ENCODE assay signal across 8 mouse cellular contexts in the genomic region with DNA sequence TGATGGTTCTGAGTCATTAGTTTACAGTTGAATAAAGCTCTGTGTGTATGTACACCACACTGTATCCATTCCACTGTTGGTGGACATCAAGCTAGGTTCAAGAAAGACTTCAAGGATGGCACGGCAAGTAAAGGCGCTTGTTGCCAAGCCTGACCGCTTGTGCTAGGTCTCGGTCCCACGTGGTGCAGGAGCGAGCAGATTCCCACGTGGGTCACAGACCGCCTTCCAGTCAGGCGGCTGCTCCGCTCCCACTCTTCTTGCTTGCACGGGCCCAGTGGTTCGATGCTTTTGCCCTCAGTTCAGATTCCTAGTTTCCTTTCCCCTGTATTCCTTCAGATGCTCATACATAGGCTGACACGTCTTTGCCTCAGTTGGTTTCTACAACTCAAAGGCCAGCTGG. TPM values are rescaled to one million over a fixed set of nuclear protein-coding genes. Genes with fewer than 3 reads are reported as not detected.
DNase-seq lines count a peak whose midpoint lies in the region; ATAC-seq and TF ChIP-seq lines count a peak whose summit lies in the region.

No protein-coding gene starts in this region.

- H3K4me2 ChIP-seq in forebrain, embryonic 11.5 days (ENCODE audit: low read depth, low read length, severe bottlenecking) = peak overlapping the region; percentile 63; the same call in 1 of the 2 replicates
- peak overlapping the region; percentile 79 for H3K4me2 ChIP-seq in liver, embryonic 12.5 days

- no peaks in the 10 kb centered on the region for H3K27me3 ChIP-seq in erythroblast, embryonic 14.5 days (ENCODE audit: control insufficient read depth)
- no peaks in the 10 kb centered on the region for H3K27me3 ChIP-seq in E14TG2a.4 (ENCODE audit: insufficient read depth, low read length)
- no peaks in the 10 kb centered on the region for H3K27me3 ChIP-seq in forebrain, embryonic 11.5 days (ENCODE audit: control insufficient read depth, insufficient read depth, low read length)
- H3K27me3 ChIP-seq in liver, embryonic 12.5 days (replicated peaks) = no peaks in the 10 kb centered on the region

- H3K4me3 ChIP-seq in erythroblast, embryonic 14.5 days (replicated peaks) = peak overlapping the region; percentile 79
- peak overlapping the region; percentile 99 for H3K4me3 ChIP-seq in E14TG2a.4 (replicated peaks; ENCODE audit: low read length)
- peak overlapping the region; percentile 96; the same call in 1 of the 2 replicates for H3K4me3 ChIP-seq in forebrain, embryonic 11.5 days (ENCODE audit: low read depth, low read length)
- H3K4me3 ChIP-seq in liver, embryonic 12.5 days = peak overlapping the region; percentile 88

- no peak overlapping the region for H3K27ac ChIP-seq in forebrain, embryonic 11.5 days (ENCODE audit: low read depth, low read length)
- H3K27ac ChIP-seq in liver, embryonic 12.5 days = no peak overlapping the region

- H3K4me1 ChIP-seq in erythroblast, embryonic 14.5 days (ENCODE audit: control insufficient read depth) = peaks cover 43% of the 10 kb centered on the region
- H3K4me1 ChIP-seq in E14TG2a.4 (replicated peaks; ENCODE audit: low read depth, low read length) = peaks cover 39% of the 10 kb centered on the region
- peaks cover 8% of the 10 kb centered on the region; the same call in 1 of the 2 replicates for H3K4me1 ChIP-seq in forebrain, embryonic 11.5 days (replicated peaks; ENCODE audit: control insufficient read depth, insufficient read depth, low read length)
- peaks cover 38% of the 10 kb centered on the region for H3K4me1 ChIP-seq in liver, embryonic 12.5 days

- WGBS in forebrain, embryonic 11.5 days = 94% methylated on average over 13 of the region's 13 CpGs
- 83% methylated on average over 13 of the region's 13 CpGs for WGBS in liver, embryonic 12.5 days (ENCODE audit: insufficient replicate concordance)

- no peaks in the 10 kb centered on the region for H3K9me3 ChIP-seq in erythroblast, embryonic 14.5 days (ENCODE audit: control insufficient read depth, low read length)
- no peaks in the 10 kb centered on the region for H3K9me3 ChIP-seq in E14TG2a.4 (ENCODE audit: low read length)
- no peaks in the 10 kb centered on the region for H3K9me3 ChIP-seq in forebrain, embryonic 11.5 days (ENCODE audit: control insufficient read depth, low read length)
- no peaks in the 10 kb centered on the region for H3K9me3 ChIP-seq in liver, embryonic 12.5 days (replicated peaks)

- peak overlapping the region; percentile 20; the same call in 1 of the 2 replicates for H3K9ac ChIP-seq in forebrain, embryonic 11.5 days (ENCODE audit: low read length)
- peak overlapping the region; percentile 90 for H3K9ac ChIP-seq in liver, embryonic 12.5 days

- DNase-seq in forebrain, embryonic 11.5 days (ENCODE audit: low spot score) = no peak
- no peak for DNase-seq in Muller cell, postnatal 12 days (ENCODE audit: inconsistent ontology term)
- no peak for DNase-seq in natural killer cell, adult 2 months (ENCODE audit: low spot score in 2 of 2)
- no peak for DNase-seq in layer of hippocampus, postnatal 25 days (ENCODE audit: extremely low spot score in 1 of 2, low spot score in 1 of 2)

- no peak for ATAC-seq in erythroblast, adult 5-6 weeks (replicated peaks; ENCODE audit: low FRiP score, poor library complexity, severe bottlenecking)
- no peak for ATAC-seq in forebrain, embryonic 11.5 days (replicated peaks; ENCODE audit: low FRiP score)
- ATAC-seq in liver, embryonic 12.5 days = no peak

- peaks cover 21% of the 10 kb centered on the region for H3K36me3 ChIP-seq in erythroblast, embryonic 14.5 days (ENCODE audit: control insufficient read depth)
- H3K36me3 ChIP-seq in E14TG2a.4 (ENCODE audit: insufficient read depth, low read length) = peaks cover 20% of the 10 kb centered on the region
- no peaks in the 10 kb centered on the region for H3K36me3 ChIP-seq in forebrain, embryonic 11.5 days (ENCODE audit: control insufficient read depth, insufficient read depth, low read length)
- peaks cover 7% of the 10 kb centered on the region for H3K36me3 ChIP-seq in liver, embryonic 12.5 days

- TF ChIP-seq CTCF in E14TG2a.4 (conservative IDR thresholded peaks at IDR 0.05; ENCODE audit: low read length) = no peak

RNA-seq across cellular contexts. Expression of a gene that starts 1.5 kb away (rescaled TPM):
- 0.48 and 0.71 TPM in 2 replicates for polyA plus RNA-seq in erythroblast, embryonic 14.5 days (2012)
- total RNA-seq in erythroblast, adult 5-6 weeks (2015; ENCODE audit: low replicate concordance) = 5.4 and 6.5 TPM in 2 replicates
- total RNA-seq in erythroblast, adult 5-6 weeks (2017; ENCODE audit: low replicate concordance) = 2.1 and 2.4 TPM in 2 replicates
- 14.2 and 15.0 TPM in 2 replicates for polyA plus RNA-seq in forebrain, embryonic 11.5 days (2014; fragmentation: Nextera tagmentation; extraction: Ambion mirVana)
- 10.0 and 10.6 TPM in 2 replicates for polyA plus RNA-seq in liver, embryonic 12.5 days (2016; fragmentation: Nextera tagmentation; extraction: Ambion mirVana)
- 10 to 100 TPM; 11.8 to 13.3 TPM for total RNA-seq in layer of hippocampus, postnatal 25 days (2021)

RNA-seq across cellular contexts. Expression of a gene that starts 1.5 kb away (rescaled TPM):
- polyA plus RNA-seq in erythroblast, embryonic 14.5 days (2012) = 2.6 and 3.0 TPM in 2 replicates
- total RNA-seq in erythroblast, adult 5-6 weeks (2015; ENCODE audit: low replicate concordance) = 78.2 and 109 TPM in 2 replicates
- 91.2 and 109 TPM in 2 replicates for total RNA-seq in erythroblast, adult 5-6 weeks (2017; ENCODE audit: low replicate concordance)
- polyA plus RNA-seq in forebrain, embryonic 11.5 days (2014; fragmentation: Nextera tagmentation; extraction: Ambion mirVana) = 695 and 710 TPM in 2 replicates
- 472 and 504 TPM in 2 replicates for polyA plus RNA-seq in liver, embryonic 12.5 days (2016; fragmentation: Nextera tagmentation; extraction: Ambion mirVana)
- total RNA-seq in layer of hippocampus, postnatal 25 days (2021) = 100 to 1,000 TPM; 233 to 257 TPM

RNA-seq across cellular contexts. Expression of a gene that starts 37.9 kb away (rescaled TPM):
- not detected in 2 replicates for polyA plus RNA-seq in erythroblast, embryonic 14.5 days (2012)
- total RNA-seq in erythroblast, adult 5-6 weeks (2015; ENCODE audit: low replicate concordance) = 2.3 TPM in 1 of 2 replicates, not detected in the other
- total RNA-seq in erythroblast, adult 5-6 weeks (2017; ENCODE audit: low replicate concordance) = 3.5 and 6.5 TPM in 2 replicates
- polyA plus RNA-seq in forebrain, embryonic 11.5 days (2014; fragmentation: Nextera tagmentation; extraction: Ambion mirVana) = 0.79 and 1.0 TPM in 2 replicates
- polyA plus RNA-seq in liver, embryonic 12.5 days (2016; fragmentation: Nextera tagmentation; extraction: Ambion mirVana) = 2.5 and 3.6 TPM in 2 replicates
- total RNA-seq in layer of hippocampus, postnatal 25 days (2021) = 10 to 100 TPM; 10.1 to 13.5 TPM

Comparison
In these comparisons a context has a peak if more than half of its experiments do, and no peak if none do; other contexts are left out.
1. RNA of a gene that starts 1.5 kb away (polyA plus RNA-seq): 695 to 710 TPM in forebrain, embryonic 11.5 days and 472 to 504 TPM in liver, embryonic 12.5 days; 2.6 to 3.0 TPM in erythroblast, embryonic 14.5 days; every median in the first group is over 100 times any median in the second.
2. Peak in every context shown above with its lines, with median percentiles within 50 percentile points of each other: H3K4me3 ChIP-seq.